Mouse (Mus musculus) cortical plate, adult 2 months (tissue): ENCODE results near the gene Polg2. TPM values are rescaled to one million over a fixed set of nuclear protein-coding genes. Genes with fewer than 3 reads are reported as not detected.
"Not testable (repeated sequence)": the region's sequence is repeated elsewhere in the genome, so short reads cannot be mapped to it uniquely, and the experiment has no call there.

Experiments
- H3K27ac ChIP-seq: fragments of 200-500 bp; 2 replicates; pipeline ENCODE4 v1.5.1; 2012; ENCODE audit warnings: low read length, control low read depth, inconsistent platforms; ENCODE audit not compliant: insufficient read depth
- H3K4me1 ChIP-seq: fragments of 200-500 bp; 2 replicates; pipeline ENCODE4 v1.6.1; 2011; ENCODE audit warnings: low read length; ENCODE audit not compliant: control insufficient read depth, insufficient read depth
- H3K4me3 ChIP-seq: fragments of 200-500 bp; 2 replicates; pipeline ENCODE4 v1.5.1; 2011; ENCODE audit warnings: mild to moderate bottlenecking, low read length, control low read depth; ENCODE audit not compliant: insufficient read depth
- CTCF ChIP-seq: fragments of 200-500 bp; IDR thresholded peaks from 2 replicates; pipeline ENCODE4 v1.5.1; 2011; ENCODE audit warnings: mild to moderate bottlenecking, control low read depth, low read length; ENCODE audit not compliant: insufficient read depth; ENCODE audit errors: extremely low read depth
- POLR2A ChIP-seq: fragments of 200-500 bp; IDR thresholded peaks from 2 replicates; pipeline ENCODE4 v1.6.1; 2011; ENCODE audit warnings: mild to moderate bottlenecking, low read length, control low read depth; ENCODE audit not compliant: insufficient read depth; ENCODE audit errors: extremely low read depth
- polyA plus RNA-seq: library from polyadenylated mRNA; depleted of rRNA; stranded (reverse); fragments of >200 nt; gene quantifications from 2 replicates; pipeline ENCODE4 v1.2.3, GENCODE M21; 2012

Gene Polg2
- polyA plus RNA-seq, 1 experiment: 3.8 TPM

GRCm38 (mm10) chr11:106744949-106745348 lies 34.4 kb downstream of the Polg2 start:
- Histone ChIP-seq H3K4me1 (no peaks in the 10 kb centered on the region), H3K27ac (no peak overlapping the region), H3K4me3 (no peak overlapping the region)
- TF ChIP-seq CTCF (0 out of 2 replicates have a peak, but pooled peaks have one; percentile 11), POLR2A (no peak)

DNA sequence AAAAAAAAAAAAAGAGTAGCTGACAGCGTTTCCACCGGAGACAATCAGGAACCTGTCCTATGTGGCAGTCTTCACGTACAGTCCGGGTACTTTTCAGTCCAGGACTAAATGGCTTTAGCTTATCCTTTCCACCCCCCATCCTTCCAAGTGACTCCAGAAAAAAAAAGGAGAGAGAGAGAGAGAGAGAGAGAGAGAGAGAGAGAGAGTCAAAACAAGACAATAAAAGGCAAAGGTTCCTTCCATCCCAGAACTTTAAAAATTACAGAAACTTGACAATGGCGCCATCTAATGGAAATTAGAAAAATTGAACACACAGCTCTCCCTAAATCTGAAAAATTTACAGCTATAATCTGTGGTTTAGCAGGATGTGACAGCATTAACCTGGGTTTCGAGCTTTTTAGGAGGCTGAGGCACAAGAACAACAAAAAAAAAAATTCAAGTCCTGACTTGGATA lies 36.9 kb downstream of the Polg2 start:
- Histone ChIP-seq H3K4me3 (no peak overlapping the region), H3K27ac (no peak overlapping the region), H3K4me1 (peaks cover 2% of the 10 kb centered on the region; the same call in 1 of the 2 replicates)
- TF ChIP-seq POLR2A (no peak), CTCF (no peak)

DNA sequence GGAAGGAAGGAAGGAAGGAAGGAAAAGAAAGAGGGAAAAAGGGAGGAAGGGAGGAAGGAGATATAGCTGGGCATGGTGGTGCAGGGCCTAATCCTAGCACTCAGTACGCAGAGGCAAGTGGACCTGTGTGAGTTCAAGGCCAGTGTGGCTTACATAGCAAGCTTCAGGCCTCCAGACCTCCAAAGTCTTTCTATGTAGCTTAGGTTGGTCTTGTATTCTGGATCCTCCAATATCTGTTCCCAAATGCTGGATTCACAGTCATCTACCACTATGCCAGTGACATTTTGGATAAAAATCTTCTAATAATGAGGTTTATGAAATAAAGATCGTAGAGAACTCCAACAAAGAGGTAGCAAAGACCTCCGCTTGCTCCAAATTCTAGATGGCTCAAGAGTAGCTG lies 37.5 kb downstream of the Polg2 start:
- peaks cover 2% of the 10 kb centered on the region; the same call in 1 of the 2 replicates for H3K4me1 ChIP-seq
- H3K27ac ChIP-seq: no peak overlapping the region
- no peak for TF ChIP-seq POLR2A
- no peak for TF ChIP-seq CTCF
- no peak overlapping the region for H3K4me3 ChIP-seq

- H3K4me3 ChIP-seq: no peak overlapping the region
- TF ChIP-seq POLR2A (no peak), CTCF (no peak)
- peaks cover 3% of the 10 kb centered on the region; the same call in 1 of the 2 replicates for H3K4me1 ChIP-seq
- H3K27ac ChIP-seq: no peak overlapping the region
Measured at GRCm38 (mm10) chr11:106741232-106741631, 38.1 kb downstream of the Polg2 start.

DNA sequence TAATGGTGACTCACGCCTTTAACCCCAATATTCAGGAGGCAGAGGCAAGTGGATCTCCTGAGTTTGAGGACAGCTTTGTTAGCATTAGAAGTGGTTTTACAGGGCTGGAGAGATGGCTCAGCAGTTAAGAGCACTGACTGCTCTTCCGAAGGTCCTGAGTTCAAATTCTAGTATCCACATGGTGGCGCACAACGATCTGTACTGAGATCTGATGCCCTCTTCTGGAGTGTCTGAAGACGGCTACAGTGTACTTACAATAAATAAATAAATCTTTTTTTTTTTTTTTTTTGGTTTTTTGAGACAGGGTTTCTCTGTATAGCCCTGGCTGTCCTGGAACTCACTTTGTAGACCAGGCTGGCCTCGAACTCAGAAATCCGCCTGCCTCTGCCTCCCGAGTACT lies 38.6 kb downstream of the Polg2 start:
- not testable (repeated sequence) for H3K27ac ChIP-seq, H3K4me3 ChIP-seq

GRCm38 (mm10) chr11:106739116-106739515 lies 40.2 kb downstream of the Polg2 start:
- TF ChIP-seq POLR2A: no peak
- TF ChIP-seq CTCF: no peak
- Histone ChIP-seq H3K27ac (no peak overlapping the region), H3K4me1 (peaks cover 3% of the 10 kb centered on the region; the same call in 1 of the 2 replicates), H3K4me3 (no peak overlapping the region)

More for the DNA sequence above, 38.6 kb downstream of the Polg2 start:
- not testable (repeated sequence) for H3K4me1 ChIP-seq

- Histone ChIP-seq H3K4me3 (no peak overlapping the region), H3K27ac (peak overlapping the region; percentile 11; the same call in 1 of the 2 replicates), H3K4me1 (peaks cover 3% of the 10 kb centered on the region; the same call in 1 of the 2 replicates)
- TF ChIP-seq CTCF: no peak
- peak; percentile 20; the same call in 1 of the 2 replicates for TF ChIP-seq POLR2A
Measured at GRCm38 (mm10) chr11:106737178-106737621, 42.1 kb downstream of the Polg2 start.

- Histone ChIP-seq H3K27ac (no peak overlapping the region), H3K4me3 (no peak overlapping the region), H3K4me1 (peaks cover 3% of the 10 kb centered on the region; the same call in 1 of the 2 replicates)
- no peak for TF ChIP-seq CTCF
- no peak for TF ChIP-seq POLR2A
Measured at GRCm38 (mm10) chr11:106736614-106737013, 42.7 kb downstream of the Polg2 start.

DNA sequence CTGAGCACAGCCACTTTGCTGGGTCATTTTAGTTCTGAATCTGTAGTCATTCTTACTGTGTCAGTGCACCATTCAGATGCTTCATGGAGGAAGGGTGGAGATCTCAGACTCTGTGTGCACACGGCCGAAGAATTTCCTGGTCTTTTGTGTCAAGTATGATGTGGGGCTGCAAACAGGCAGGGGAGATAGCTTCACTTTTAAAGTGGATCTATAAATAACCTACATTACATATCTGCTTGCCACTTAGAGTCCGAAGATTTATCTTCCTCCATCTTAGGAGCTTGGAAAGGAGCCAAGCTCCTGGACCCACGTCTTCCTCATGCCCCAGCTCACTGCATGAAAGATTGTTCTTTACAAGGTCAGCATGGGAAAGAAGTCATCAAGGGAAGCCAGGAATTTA lies 48.6 kb downstream of the Polg2 start:
- no peak for TF ChIP-seq CTCF
- Histone ChIP-seq H3K27ac (no peak overlapping the region), H3K4me1 (peaks cover 2% of the 10 kb centered on the region; the same call in 1 of the 2 replicates), H3K4me3 (no peak overlapping the region)

DNA sequence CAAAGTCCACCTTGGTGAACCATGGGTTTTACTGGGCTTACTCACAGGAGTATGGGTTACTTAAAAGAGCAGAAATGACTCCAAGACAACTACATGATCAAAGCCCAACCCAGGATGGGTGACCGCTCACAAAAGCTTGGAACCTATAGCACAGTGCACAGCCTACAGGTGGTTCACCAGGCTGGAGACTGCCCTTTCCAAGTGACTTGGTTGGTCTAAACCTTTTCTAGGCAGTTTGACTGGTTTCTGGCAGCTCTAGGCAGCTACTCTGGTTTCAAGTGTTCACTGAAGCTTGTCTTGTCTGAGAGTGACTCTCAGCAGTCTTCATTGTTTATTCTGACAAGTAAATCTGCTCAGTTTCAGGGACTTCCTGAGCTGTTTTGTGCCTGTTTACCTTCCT lies 49.7 kb downstream of the Polg2 start:
- TF ChIP-seq CTCF (no peak), POLR2A (no peak)
- Histone ChIP-seq H3K4me1 (peaks cover 2% of the 10 kb centered on the region; the same call in 1 of the 2 replicates), H3K27ac (no peak overlapping the region), H3K4me3 (no peak overlapping the region)
